Mouse (Mus musculus) heart, embryonic 10.5 days (tissue): ENCODE results near the gene Efcab11. TPM values are rescaled to one million over a fixed set of nuclear protein-coding genes. Genes with fewer than 3 reads are reported as not detected.

Experiments
- DNase-seq: peaks from one replicate; pipeline ENCODE4 v3.0.0-alpha.2; 2017; ENCODE audit warnings: low spot score
- H3K27ac ChIP-seq: fragments of 300-500 bp; sonication (generic); 2 replicates; pipeline ENCODE4 v1.5.1; 2016; ENCODE audit warnings: mild to moderate bottlenecking
- H3K27me3 ChIP-seq: fragments of 300-500 bp; sonication (generic); 2 replicates; pipeline ENCODE4 v1.6.1; 2016; ENCODE audit warnings: mild to moderate bottlenecking; ENCODE audit not compliant: poor library complexity, insufficient read depth, severe bottlenecking
- H3K36me3 ChIP-seq: fragments of 300-500 bp; sonication (generic); 2 replicates; pipeline ENCODE4 v1.6.1; 2016; ENCODE audit warnings: mild to moderate bottlenecking, moderate library complexity
- H3K4me1 ChIP-seq: fragments of 300-500 bp; sonication (generic); 2 replicates; pipeline ENCODE4 v1.6.1; 2016; ENCODE audit warnings: mild to moderate bottlenecking
- H3K4me3 ChIP-seq: fragments of 300-500 bp; sonication (generic); 2 replicates; pipeline ENCODE4 v1.5.1; 2016; ENCODE audit warnings: mild to moderate bottlenecking, moderate library complexity
- H3K9me3 ChIP-seq: fragments of 300-500 bp; sonication (generic); 2 replicates; pipeline ENCODE4 v1.6.1; 2016; ENCODE audit warnings: mild to moderate bottlenecking, moderate library complexity
- WGBS: fragments of 180-500 bp; shearing (Covaris S2); methylation state at CpG from one replicate; pipeline ENCODE4 v1.1.7; 2016; 5-methylcytosine and 5-hydroxymethylcytosine counted together
- polyA plus RNA-seq: library from polyadenylated mRNA; unstranded; fragments of >200 nt; fragmentation: Nextera tagmentation; extraction: Ambion mirVana; gene quantifications from 2 replicates; pipeline ENCODE4 v1.2.1, GENCODE M21; 2016

Gene Efcab11
- 10.1 and 12.6 TPM in 2 replicates for polyA plus RNA-seq

GRCm38 (mm10) chr12:99884269-99885261 is at the start of gene Efcab11, which contains the start of gene Tdp1:
Efcab11 (minus strand) TSS chr12:99884439.
Tdp1 (plus strand) TSS chr12:99884517.
- no peaks in the 10 kb centered on the region for H3K9me3 ChIP-seq
- H3K4me3 ChIP-seq = peak within 1 kb of the TSS; percentile 82
- H3K36me3 ChIP-seq = peaks cover 4% of the 10 kb centered on the region; the same call in 1 of the 2 replicates
- peak; percentile 97 for DNase-seq
- under 1% methylated on average over 73 of the region's 73 CpGs for WGBS
- no peaks in the 10 kb centered on the region for H3K27me3 ChIP-seq
- H3K27ac ChIP-seq = peak within 1 kb of the TSS; percentile 98
- H3K4me1 ChIP-seq = peaks cover 25% of the 10 kb centered on the region

GRCm38 (mm10) chr12:99933630-99934029 is 49.4 kb upstream of the Efcab11 start:
- Histone ChIP-seq H3K36me3 (peaks cover 28% of the 10 kb centered on the region), H3K27ac (no peak overlapping the region), H3K4me3 (no peak overlapping the region), H3K4me1 (peaks cover 12% of the 10 kb centered on the region; the same call in 1 of the 2 replicates), H3K27me3 (no peaks in the 10 kb centered on the region), H3K9me3 (no peaks in the 10 kb centered on the region)
- 92% methylated on average over 3 of the region's 3 CpGs for WGBS
- no peak for DNase-seq

GRCm38 (mm10) chr12:99932245-99932644 is 48.0 kb upstream of the Efcab11 start:
- 92% methylated on average over 4 of the region's 4 CpGs for WGBS
- Histone ChIP-seq H3K27ac (no peak overlapping the region), H3K36me3 (peaks cover 25% of the 10 kb centered on the region), H3K4me3 (no peak overlapping the region), H3K9me3 (no peaks in the 10 kb centered on the region), H3K4me1 (peaks cover 12% of the 10 kb centered on the region; the same call in 1 of the 2 replicates), H3K27me3 (no peaks in the 10 kb centered on the region)
- DNase-seq = no peak

GRCm38 (mm10) chr12:99929160-99929559 is 44.9 kb upstream of the Efcab11 start:
- Histone ChIP-seq H3K4me3 (no peak overlapping the region), H3K9me3 (no peaks in the 10 kb centered on the region), H3K27ac (no peak overlapping the region), H3K27me3 (no peaks in the 10 kb centered on the region), H3K36me3 (peaks cover 20% of the 10 kb centered on the region), H3K4me1 (0 out of 2 replicates have a peak, but pooled peaks cover 8% of the 10 kb centered on the region)
- no peak for DNase-seq
- 75% methylated on average over 1 of the region's 1 CpGs for WGBS

GRCm38 (mm10) chr12:99928311-99928710 is 44.1 kb upstream of the Efcab11 start:
- WGBS = 84% methylated on average over 7 of the region's 7 CpGs
- DNase-seq = no peak
- no peak overlapping the region for H3K4me3 ChIP-seq
- peaks cover 16% of the 10 kb centered on the region; the same call in 1 of the 2 replicates for H3K4me1 ChIP-seq
- H3K27me3 ChIP-seq = no peaks in the 10 kb centered on the region
- H3K36me3 ChIP-seq = peaks cover 16% of the 10 kb centered on the region
- no peaks in the 10 kb centered on the region for H3K9me3 ChIP-seq
- H3K27ac ChIP-seq = no peak overlapping the region

- WGBS = 74% methylated on average over 5 of the region's 5 CpGs
- Histone ChIP-seq H3K9me3 (no peaks in the 10 kb centered on the region), H3K4me1 (peaks cover 16% of the 10 kb centered on the region; the same call in 1 of the 2 replicates), H3K27ac (0 out of 2 replicates have a peak overlapping the region, but pooled peaks have one; percentile 4), H3K27me3 (no peaks in the 10 kb centered on the region), H3K36me3 (peaks cover 17% of the 10 kb centered on the region; the same call in 1 of the 2 replicates), H3K4me3 (no peak overlapping the region)
- DNase-seq = no peak
Measured at GRCm38 (mm10) chr12:99923703-99924102, 39.5 kb upstream of the Efcab11 start.

GRCm38 (mm10) chr12:99923131-99923606 is 38.9 kb upstream of the Efcab11 start:
- Histone ChIP-seq H3K27ac (0 out of 2 replicates have a peak overlapping the region, but pooled peaks have one; percentile 4), H3K4me3 (no peak overlapping the region), H3K36me3 (peaks cover 17% of the 10 kb centered on the region; the same call in 1 of the 2 replicates), H3K9me3 (no peaks in the 10 kb centered on the region), H3K27me3 (no peaks in the 10 kb centered on the region), H3K4me1 (peaks cover 18% of the 10 kb centered on the region; the same call in 1 of the 2 replicates)
- peak; percentile 78 for DNase-seq
- 27% methylated on average over 5 of the region's 5 CpGs for WGBS

- Histone ChIP-seq H3K4me1 (peaks cover 28% of the 10 kb centered on the region; the same call in 1 of the 2 replicates), H3K4me3 (no peak overlapping the region), H3K27me3 (no peaks in the 10 kb centered on the region), H3K27ac (no peak overlapping the region), H3K9me3 (no peaks in the 10 kb centered on the region), H3K36me3 (peaks cover 14% of the 10 kb centered on the region; the same call in 1 of the 2 replicates)
- no peak for DNase-seq
- 83% methylated on average over 3 of the region's 3 CpGs for WGBS
Measured at GRCm38 (mm10) chr12:99921045-99921444, 36.8 kb upstream of the Efcab11 start.

- Histone ChIP-seq H3K36me3 (peaks cover 20% of the 10 kb centered on the region), H3K27ac (no peak overlapping the region), H3K4me1 (peaks cover 25% of the 10 kb centered on the region; the same call in 1 of the 2 replicates), H3K27me3 (no peaks in the 10 kb centered on the region), H3K9me3 (no peaks in the 10 kb centered on the region), H3K4me3 (no peak overlapping the region)
- DNase-seq = no peak
- 87% methylated on average over 3 of the region's 3 CpGs for WGBS
Measured at GRCm38 (mm10) chr12:99919636-99920035, 35.4 kb upstream of the Efcab11 start.

- Histone ChIP-seq H3K27me3 (no peaks in the 10 kb centered on the region), H3K9me3 (no peaks in the 10 kb centered on the region), H3K4me3 (no peak overlapping the region), H3K36me3 (peaks cover 25% of the 10 kb centered on the region), H3K27ac (no peak overlapping the region), H3K4me1 (peaks cover 13% of the 10 kb centered on the region; the same call in 1 of the 2 replicates)
- DNase-seq = peak; percentile 89
- WGBS = 65% methylated on average over 15 of the region's 15 CpGs
Measured at GRCm38 (mm10) chr12:99917800-99918427, 33.7 kb upstream of the Efcab11 start.

GRCm38 (mm10) chr12:99911466-99911865 is 27.2 kb upstream of the Efcab11 start:
- Histone ChIP-seq H3K4me1 (no peaks in the 10 kb centered on the region), H3K4me3 (no peak overlapping the region), H3K27me3 (no peaks in the 10 kb centered on the region), H3K36me3 (peaks cover 60% of the 10 kb centered on the region), H3K27ac (no peak overlapping the region), H3K9me3 (no peaks in the 10 kb centered on the region)
- DNase-seq = no peak
- WGBS = 89% methylated on average over 12 of the region's 12 CpGs

GRCm38 (mm10) chr12:99904537-99904936 is 20.3 kb upstream of the Efcab11 start:
- Histone ChIP-seq H3K27ac (no peak overlapping the region), H3K4me1 (no peaks in the 10 kb centered on the region), H3K4me3 (no peak overlapping the region), H3K27me3 (no peaks in the 10 kb centered on the region), H3K9me3 (no peaks in the 10 kb centered on the region), H3K36me3 (peaks cover 52% of the 10 kb centered on the region)
- no peak for DNase-seq
- WGBS = 95% methylated on average over 5 of the region's 5 CpGs
